Mouse (Mus musculus): ENCODE results near the gene Gnb1.

- TF ChIP-seq CTCF (conservative IDR thresholded peaks at IDR 0.05; ENCODE audit: low read length), result no peak
- no peak for TF ChIP-seq NANOG (IDR thresholded peaks at IDR 0.05; ENCODE audit: borderline replicate concordance, low read length)
Observed at GRCm38 (mm10) chr4:155508614-155509013, 17.5 kb downstream of the Gnb1 start.
